ENCODE assay signal across 8 mouse cellular contexts in the genomic region with DNA sequence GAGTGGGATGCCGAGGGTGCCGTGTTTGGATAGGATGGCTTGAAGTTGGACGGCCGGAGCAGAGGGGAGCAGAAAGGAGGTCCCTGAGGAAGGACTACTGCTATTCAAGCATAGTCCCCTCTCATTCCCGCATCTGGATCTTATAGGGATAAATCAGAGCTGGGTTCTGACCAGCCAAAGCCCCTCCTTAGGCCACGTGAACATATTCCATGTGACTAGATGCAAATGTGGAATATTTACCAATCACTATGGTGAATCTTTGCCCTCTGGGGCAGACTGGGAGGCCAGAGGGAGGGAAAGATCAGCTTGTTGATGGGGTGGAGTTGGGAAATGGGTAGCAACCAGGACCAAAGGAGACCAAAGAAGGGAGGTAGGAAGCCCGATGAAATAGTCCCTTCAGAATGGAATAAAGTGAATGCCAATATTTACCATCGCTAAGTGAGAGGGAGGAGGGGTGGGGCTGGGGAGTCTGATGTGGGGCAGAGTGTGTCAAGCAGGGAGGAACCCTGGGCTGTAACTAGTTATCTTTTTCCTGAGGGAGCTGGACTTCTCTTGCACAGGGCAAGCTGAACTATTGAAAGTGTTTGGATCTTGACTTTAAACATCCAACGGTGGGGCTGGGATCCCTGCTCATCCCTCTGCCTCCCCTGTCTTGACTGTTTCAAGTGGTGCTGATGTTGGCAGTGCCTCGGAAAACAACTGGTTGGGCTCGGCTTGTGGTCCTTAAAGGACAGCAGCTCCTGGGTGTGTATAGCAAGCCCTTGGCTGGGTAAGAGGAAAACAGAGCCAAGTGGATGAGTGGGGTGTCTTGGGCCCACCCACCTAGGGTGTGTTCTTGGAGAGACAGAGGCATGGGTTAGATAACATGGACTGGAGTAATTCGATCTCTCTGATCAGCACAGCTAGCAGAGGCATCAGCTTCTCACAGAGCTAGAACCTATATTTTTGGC. TPM values are rescaled to one million over a fixed set of nuclear protein-coding genes. Genes with fewer than 3 reads are reported as not detected.
DNase-seq lines count a peak whose midpoint lies in the region; ATAC-seq and TF ChIP-seq lines count a peak whose summit lies in the region.
"Had no signal": no experiment of that assay in that cellular context is flagged by ENCODE, and none has a peak within 500 bp of the region (broad histone marks: within the 10 kb centered on the region; RNA-seq: fewer than 3 reads in every experiment).

No protein-coding gene starts in this region.

- H3K36me3 ChIP-seq in limb, embryonic 11.5 days (ENCODE audit: control insufficient read depth, insufficient read depth, low read length): no peaks in the 10 kb centered on the region
- no peaks in the 10 kb centered on the region for H3K36me3 ChIP-seq in stomach, embryonic 14.5 days (ENCODE audit: control insufficient read depth, insufficient read depth, low read length)

- peak overlapping the region; percentile 5; the same call in 1 of the 2 replicates for H3K4me3 ChIP-seq in gastrocnemius, adult 2 months
- H3K4me3 ChIP-seq in limb, embryonic 11.5 days (ENCODE audit: low read depth, low read length): no peak overlapping the region
- H3K4me3 ChIP-seq in stomach, embryonic 14.5 days (ENCODE audit: low read depth, low read length): no peak overlapping the region
- H3K4me3 ChIP-seq in left cerebral cortex, adult 2 months: no peak overlapping the region

- WGBS in limb, embryonic 11.5 days: 32% methylated on average over 12 of the region's 12 CpGs
- WGBS in stomach, embryonic 14.5 days: 29% methylated on average over 12 of the region's 12 CpGs

- H3K27me3 ChIP-seq in limb, embryonic 11.5 days (ENCODE audit: control insufficient read depth, insufficient read depth, low read length): no peaks in the 10 kb centered on the region
- no peaks in the 10 kb centered on the region for H3K27me3 ChIP-seq in stomach, embryonic 14.5 days (ENCODE audit: control insufficient read depth, insufficient read depth, low read length)

- peaks cover 10% of the 10 kb centered on the region for H3K4me1 ChIP-seq in limb, embryonic 11.5 days (ENCODE audit: control insufficient read depth, insufficient read depth, low read length)
- peaks cover 12% of the 10 kb centered on the region; the same call in 1 of the 2 replicates for H3K4me1 ChIP-seq in stomach, embryonic 14.5 days (ENCODE audit: control insufficient read depth, insufficient read depth, low read length)

- H3K27ac ChIP-seq in gastrocnemius, adult 2 months: peak overlapping the region; percentile 79
- H3K27ac ChIP-seq in limb, embryonic 11.5 days (replicated peaks; ENCODE audit: low read depth, low read length): no peak overlapping the region
- H3K27ac ChIP-seq in stomach, embryonic 14.5 days (ENCODE audit: low read length): peak overlapping the region; percentile 76
- no peak overlapping the region for H3K27ac ChIP-seq in left cerebral cortex, adult 2 months

- H3K9me3 ChIP-seq in limb, embryonic 11.5 days (ENCODE audit: control insufficient read depth, low read length): no peaks in the 10 kb centered on the region
- no peaks in the 10 kb centered on the region for H3K9me3 ChIP-seq in stomach, embryonic 14.5 days (ENCODE audit: control insufficient read depth, low read depth, low read length)

- no peak overlapping the region for H3K9ac ChIP-seq in limb, embryonic 11.5 days (ENCODE audit: low read length)
- no peak overlapping the region for H3K9ac ChIP-seq in stomach, embryonic 14.5 days (replicated peaks; ENCODE audit: low read depth, low read length)

- no peak for TF ChIP-seq CTCF in gastrocnemius, adult 2 months (IDR thresholded peaks at IDR 0.05)
- TF ChIP-seq CTCF in left cerebral cortex, adult 2 months (IDR thresholded peaks at IDR 0.05): no peak

- no peak overlapping the region for H3K4me2 ChIP-seq in limb, embryonic 11.5 days (ENCODE audit: low read depth, severe bottlenecking)
- H3K4me2 ChIP-seq in stomach, embryonic 14.5 days (replicated peaks; ENCODE audit: low read depth, low read length): no peak overlapping the region

- intact Hi-C loops in gastrocnemius, adult 2 months (cut with DNase I): no loop called here
- intact Hi-C loops in left cerebral cortex, adult 2 months (cut with DNase I): no loop called here

- 0 out of 2 replicates have a peak, but pooled peaks have one; percentile 48 for ATAC-seq in limb, embryonic 11.5 days (ENCODE audit: insufficient number of reproducible peaks, low FRiP score, low TSS enrichment, low read depth)
- peak; percentile 65; the same call in 1 of the 2 replicates for ATAC-seq in stomach, embryonic 14.5 days (ENCODE audit: insufficient number of reproducible peaks, insufficient read depth, low FRiP score, low read depth)

- peak; percentile 72 for DNase-seq in urinary bladder, postnatal 14 days (ENCODE audit: low spot score)
- DNase-seq in urinary bladder, postnatal 10 days (ENCODE audit: low spot score): no peak
- DNase-seq in gastrocnemius, adult 2 months: peak; percentile 68
- peak; percentile 68 for DNase-seq in limb, embryonic 11.5 days (ENCODE audit: low spot score)
- DNase-seq in left cerebral cortex, adult 2 months (ENCODE audit: extremely low spot score in 1 of 2, low spot score in 2 of 2): no peak
- no peak for DNase-seq in right cerebral cortex, postnatal 10 days (ENCODE audit: low spot score in 2 of 2)

RNA-seq across cellular contexts. Expression of a gene that starts 17.9 kb away (rescaled TPM):
- total RNA-seq in gastrocnemius, adult 2 months (2021): 1 to 10 TPM in 1 of 2 experiments, under 1 TPM in 1; 0.54 to 1.3 TPM
- 1.1 and 1.4 TPM in 2 replicates for polyA plus RNA-seq in limb, embryonic 11.5 days (2014; fragmentation: Nextera tagmentation; extraction: Ambion mirVana)
- polyA plus RNA-seq in stomach, embryonic 14.5 days (2014; fragmentation: Nextera tagmentation; extraction: Ambion mirVana): 3.1 and 3.6 TPM in 2 replicates
- total RNA-seq in left cerebral cortex, adult 2 months (2021): 1 to 10 TPM; 2.9 to 3.4 TPM

RNA-seq across cellular contexts. Expression of a gene that starts 59.8 kb away (rescaled TPM):
- total RNA-seq in gastrocnemius, adult 2 months (2021): not detected
- polyA plus RNA-seq in limb, embryonic 11.5 days (2014; fragmentation: Nextera tagmentation; extraction: Ambion mirVana): not detected in 2 replicates
- 0.03 and 0.08 TPM in 2 replicates for polyA plus RNA-seq in stomach, embryonic 14.5 days (2014; fragmentation: Nextera tagmentation; extraction: Ambion mirVana)
- total RNA-seq in left cerebral cortex, adult 2 months (2021): 1 to 10 TPM in 1 of 2 experiments, under 1 TPM in 1; 0.79 to 1.3 TPM
- polyA plus RNA-seq: spleen, adult 2 months had no signal

Comparison
In these comparisons a context has a peak if more than half of its experiments do, and no peak if none do; other contexts are left out.
1. DNase-seq: peak in urinary bladder, postnatal 14 days (single experiment), gastrocnemius, adult 2 months (single experiment) and limb, embryonic 11.5 days (single experiment); none in urinary bladder, postnatal 10 days (single experiment), left cerebral cortex, adult 2 months (0 of 2) and right cerebral cortex, postnatal 10 days (0 of 2).
2. H3K27ac ChIP-seq: peak in gastrocnemius, adult 2 months (single experiment) and stomach, embryonic 14.5 days (single experiment); none in limb, embryonic 11.5 days (single experiment) and left cerebral cortex, adult 2 months (single experiment).